17 mouse cellular contexts compared by ENCODE assay signal in genomic region chr1:33927466-33927865, GRCm38 (mm10). TPM values are rescaled to one million over a fixed set of nuclear protein-coding genes. Genes with fewer than 3 reads are reported as not detected.
"Had no signal": no experiment of that assay in that cellular context is flagged by ENCODE, and none has a peak within 500 bp of the region (broad histone marks: within the 10 kb centered on the region; RNA-seq: fewer than 3 reads in every experiment).

No protein-coding gene starts in this region.

- H3K36me3 ChIP-seq: lung, embryonic 15.5 days; midbrain, embryonic 13.5 days; midbrain, embryonic 15.5 days; neural tube, embryonic 12.5 days; stomach, embryonic 15.5 days had no signal

- DNase-seq: lung, postnatal 14 days; lung, postnatal 36 days; right cerebral cortex, postnatal 14 days; thymus, adult 2 months; thymus, postnatal 25 days; thymus, postnatal 4 days had no signal

- H3K9me3 ChIP-seq: lung, embryonic 15.5 days; midbrain, embryonic 13.5 days; midbrain, embryonic 15.5 days; neural tube, embryonic 12.5 days; stomach, embryonic 15.5 days had no signal

- H3K27ac ChIP-seq: lung, embryonic 15.5 days; macrophage; midbrain, embryonic 13.5 days; midbrain, embryonic 15.5 days; neural tube, embryonic 12.5 days; stomach, embryonic 15.5 days; stomach, postnatal 0 days had no signal

- ATAC-seq: lung, postnatal 0 days; midbrain, embryonic 13.5 days; midbrain, embryonic 15.5 days had no signal

- H3K4me2 ChIP-seq: lung, embryonic 15.5 days; midbrain, embryonic 11.5 days; midbrain, embryonic 13.5 days; midbrain, embryonic 15.5 days; neural tube, embryonic 12.5 days; stomach, embryonic 15.5 days had no signal

- H3K4me1 ChIP-seq: lung, embryonic 15.5 days; megakaryocyte, embryonic 14.5 days; midbrain, embryonic 15.5 days; neural tube, embryonic 12.5 days; stomach, embryonic 15.5 days had no signal

- H3K9ac ChIP-seq: lung, embryonic 15.5 days; midbrain, embryonic 13.5 days; midbrain, embryonic 15.5 days; neural tube, embryonic 12.5 days; stomach, embryonic 15.5 days had no signal

- H3K27me3 ChIP-seq: lung, embryonic 15.5 days; midbrain, embryonic 13.5 days; midbrain, embryonic 15.5 days; neural tube, embryonic 12.5 days; stomach, embryonic 15.5 days had no signal

- H3K4me3 ChIP-seq: lung, embryonic 15.5 days; megakaryocyte, embryonic 14.5 days; midbrain, embryonic 13.5 days; midbrain, embryonic 15.5 days; neural tube, embryonic 12.5 days; stomach, embryonic 15.5 days had no signal

RNA-seq across cellular contexts. Expression of gene Bend6, which starts 19.9 kb away (rescaled TPM):
- total RNA-seq: megakaryocyte progenitor cell, adult 5-6 weeks had no signal
